Mouse (Mus musculus) gastrocnemius, postnatal 36 days (tissue): ENCODE measurements around the gene Zbed4. TPM values are rescaled to one million over a fixed set of nuclear protein-coding genes. Genes with fewer than 3 reads are reported as not detected.
A peak's percentile ranks its signal among the peaks of the same experiment; 100 is the strongest.

Source experiments
- DNase-seq, 2 experiments: peaks; one replicate each; pipeline ENCODE4 v3.0.0; 2022
- intact Hi-C: fragments of 180-260 bp; cut with DNase I; formaldehyde crosslinking; loops from one replicate; pipeline ENCODE4 v1.15.1; 2025
- total RNA-seq, 2 experiments: library from RNA; stranded (reverse); gene quantifications; 2 replicates each; pipeline ENCODE4 v1.2.3; 2021

Gene Zbed4
- total RNA-seq, 2 experiments from 2014 or later: 10.7 to 11.1 TPM

DNA sequence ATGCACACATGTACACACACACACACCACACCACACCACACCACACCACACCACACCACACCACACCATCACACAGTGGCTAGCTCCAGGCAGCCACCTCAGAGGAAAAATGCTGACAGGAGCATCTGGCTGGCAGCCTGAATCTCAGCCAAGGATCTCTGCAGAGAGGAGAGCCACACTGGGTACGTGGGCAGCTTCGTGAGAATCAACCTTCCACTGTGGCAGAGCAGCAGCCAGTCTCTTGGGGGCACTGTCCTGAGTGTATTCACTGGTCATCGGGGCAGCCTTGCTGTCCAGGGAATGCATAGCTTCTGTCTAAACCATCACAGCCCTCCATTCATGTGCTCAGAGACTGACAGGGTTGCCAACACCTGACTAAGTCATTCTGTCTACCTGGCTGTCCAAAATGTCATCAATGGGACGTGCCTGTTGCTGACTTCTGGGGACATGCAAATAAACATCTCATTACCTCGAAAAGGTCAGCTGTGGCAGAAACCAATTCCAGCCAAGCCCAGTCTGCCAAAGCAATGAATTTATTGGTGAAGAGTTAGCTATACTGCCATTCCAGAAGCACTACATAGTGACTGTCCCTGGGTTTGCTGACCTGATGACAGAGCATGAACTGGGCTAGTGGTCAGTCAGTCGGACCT lies 78.5 kb downstream of the Zbed4 start:
- DNase-seq: no peak
- intact Hi-C loops: loop anchor here (5.0 kb wide), 1 partner anchor 247 kb away; the partner anchor contains the start of gene Trabd

- intact Hi-C loops: no loop called here
- DNase-seq: no peak
Measured at GRCm38 (mm10) chr15:88830696-88831095, 79.2 kb downstream of the Zbed4 start.

- peak in 1 of 2 experiments; percentile 69 for DNase-seq
- intact Hi-C loops: no loop called here
Measured at GRCm38 (mm10) chr15:88831482-88831881, 80.0 kb downstream of the Zbed4 start.

DNA sequence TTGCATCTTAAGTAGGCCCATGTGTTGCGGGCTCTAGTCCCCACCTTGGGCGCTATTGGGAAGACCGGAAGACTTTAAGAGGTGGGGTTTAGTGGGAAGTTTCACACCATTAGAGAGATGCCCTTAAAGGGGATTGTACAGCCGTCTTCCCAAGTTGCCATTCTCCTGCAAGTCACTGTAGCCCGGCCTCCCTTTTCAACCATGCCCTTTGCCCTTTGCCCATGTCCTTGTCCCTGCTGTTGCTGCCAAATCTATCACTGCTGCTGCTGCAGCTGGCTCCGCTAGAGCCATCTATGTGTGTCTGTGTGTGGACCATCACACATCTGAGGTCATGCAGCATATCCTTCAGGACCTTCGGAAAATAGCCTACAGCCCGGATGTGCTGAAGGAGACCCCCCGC lies 81.1 kb downstream of the Zbed4 start:
- no peak for DNase-seq
- intact Hi-C loops: no loop called here

Other genes starting within 250 kb of the Zbed4 start
- not detected for gene Zdhhc25, start 151.4 kb upstream of the Zbed4 start, total RNA-seq
- 10 to 100 TPM; 21.0 to 22.3 TPM for gene Brd1, start 17.4 kb upstream of the Zbed4 start, total RNA-seq
- gene Alg12, start 67.7 kb downstream of the Zbed4 start, total RNA-seq: 1 to 10 TPM; 3.6 to 3.7 TPM
- 1 to 10 TPM; 6.6 to 8.9 TPM for gene Creld2, start 68.0 kb downstream of the Zbed4 start, total RNA-seq
- 10 to 100 TPM; 22.1 to 32.2 TPM for gene Pim3, start 110.5 kb downstream of the Zbed4 start, total RNA-seq
- not detected for gene Ttll8, start 202.8 kb downstream of the Zbed4 start, total RNA-seq
- gene Mlc1, start 227.3 kb downstream of the Zbed4 start, total RNA-seq: not detected
- gene Mov10l1, start 231.2 kb downstream of the Zbed4 start, total RNA-seq: not detected